Mouse (Mus musculus): ENCODE measurements around the gene Kat2a. TPM values are rescaled to one million over a fixed set of nuclear protein-coding genes. Genes with fewer than 3 reads are reported as not detected.

Gene Kat2a
- polyA plus RNA-seq, 1 experiment from 2014 or later, result 32.6 TPM

Other genes with a start within 250 kb of the Kat2a start
- 15.2 and 19.8 TPM in 2 replicates for gene Klhl11, start 239.7 kb downstream of the Kat2a start, polyA plus RNA-seq (2014; fragmentation: Nextera tagmentation; extraction: Ambion mirVana)
- gene Acly, start 184.5 kb downstream of the Kat2a start, polyA plus RNA-seq (2014; fragmentation: Nextera tagmentation; extraction: Ambion mirVana), result 198 and 208 TPM in 2 replicates
- gene Ttc25, start 166.9 kb downstream of the Kat2a start, polyA plus RNA-seq (2014; fragmentation: Nextera tagmentation; extraction: Ambion mirVana), result 1.7 and 2.5 TPM in 2 replicates
- 22.0 and 25.6 TPM in 2 replicates for gene Cnp, start 137.6 kb downstream of the Kat2a start, polyA plus RNA-seq (2014; fragmentation: Nextera tagmentation; extraction: Ambion mirVana)
- gene Nkiras2, start 93.2 kb downstream of the Kat2a start, polyA plus RNA-seq (2014; fragmentation: Nextera tagmentation; extraction: Ambion mirVana), result 111 and 122 TPM in 2 replicates
- 77.3 and 82.5 TPM in 2 replicates for gene Dnajc7, start 92.3 kb downstream of the Kat2a start, polyA plus RNA-seq (2014; fragmentation: Nextera tagmentation; extraction: Ambion mirVana)
- 0.10 TPM in 1 of 2 replicates, not detected in the other for gene Zfp385c, start 20.0 kb downstream of the Kat2a start, polyA plus RNA-seq (2014; fragmentation: Nextera tagmentation; extraction: Ambion mirVana)
- 1.2 and 1.6 TPM in 2 replicates for gene Dhx58, start 8.2 kb downstream of the Kat2a start, polyA plus RNA-seq (2014; fragmentation: Nextera tagmentation; extraction: Ambion mirVana)
- 0.53 TPM in 1 of 2 replicates, not detected in the other for gene Hspb9, start 1.4 kb upstream of the Kat2a start, polyA plus RNA-seq (2014; fragmentation: Nextera tagmentation; extraction: Ambion mirVana)
- 133 and 142 TPM in 2 replicates for gene Rab5c, start 25.8 kb upstream of the Kat2a start, polyA plus RNA-seq (2014; fragmentation: Nextera tagmentation; extraction: Ambion mirVana)
- gene Kcnh4, start 47.5 kb upstream of the Kat2a start, polyA plus RNA-seq (2014; fragmentation: Nextera tagmentation; extraction: Ambion mirVana), result 3.5 and 4.4 TPM in 2 replicates
- 0.53 and 1.4 TPM in 2 replicates for gene Hcrt, start 50.5 kb upstream of the Kat2a start, polyA plus RNA-seq (2014; fragmentation: Nextera tagmentation; extraction: Ambion mirVana)
- gene Ghdc, start 58.5 kb upstream of the Kat2a start, polyA plus RNA-seq (2014; fragmentation: Nextera tagmentation; extraction: Ambion mirVana), result 0.94 and 1.7 TPM in 2 replicates
- gene Stat5b, start 138.3 kb upstream of the Kat2a start, polyA plus RNA-seq (2014; fragmentation: Nextera tagmentation; extraction: Ambion mirVana), result 10.9 and 11.4 TPM in 2 replicates
- 0.69 and 0.96 TPM in 2 replicates for gene Stat5a, start 146.9 kb upstream of the Kat2a start, polyA plus RNA-seq (2014; fragmentation: Nextera tagmentation; extraction: Ambion mirVana)
- gene Stat3, start 227.1 kb upstream of the Kat2a start, polyA plus RNA-seq (2014; fragmentation: Nextera tagmentation; extraction: Ambion mirVana), result 23.3 and 26.4 TPM in 2 replicates

Measured in forebrain, embryonic 14.5 days (tissue).